7 mouse cellular contexts compared by ENCODE assay signal in genomic region chr4:132076480-132077405, GRCm38 (mm10). TPM values are rescaled to one million over a fixed set of nuclear protein-coding genes. Genes with fewer than 3 reads are reported as not detected.
DNase-seq lines count a peak whose midpoint lies in the region; ATAC-seq and TF ChIP-seq lines count a peak whose summit lies in the region.

No protein-coding gene starts in this region.

- ATAC-seq in erythroid progenitor cell, adult 5-6 weeks (replicated peaks; ENCODE audit: low FRiP score, poor library complexity, severe bottlenecking), result peak; percentile 60

- no peak for TF ChIP-seq CTCF in thymus, adult 2 months (IDR thresholded peaks at IDR 0.05; ENCODE audit: borderline replicate concordance, control insufficient read depth, extremely low read depth, insufficient read depth, low read length, poor library complexity)

- no peak overlapping the region for H3K4me3 ChIP-seq in thymus, adult 2 months (ENCODE audit: control insufficient read depth, insufficient read depth, low read length)

- no peak overlapping the region for H3K27ac ChIP-seq in thymus, adult 2 months (ENCODE audit: control insufficient read depth, insufficient read depth, low read length)

- no peaks in the 10 kb centered on the region for H3K36me3 ChIP-seq in thymus, adult 2 months (ENCODE audit: control insufficient read depth, insufficient read depth, low read length)

- 37% methylated on average over 20 of the region's 20 CpGs for WGBS in thymus, adult 2 months

- TF ChIP-seq POLR2A in thymus, adult 2 months (IDR thresholded peaks at IDR 0.05; ENCODE audit: control insufficient read depth, extremely low read depth, insufficient read depth, low read length, poor library complexity), result no peak

- DNase-seq in thymus, adult 2 months, result peak; percentile 21
- DNase-seq in thymus, postnatal 0 days (ENCODE audit: low spot score), result no peak
- DNase-seq in adrenal gland, postnatal 36 days, result peak; percentile 73 to 74
- peak; percentile 75 for DNase-seq in kidney, adult 11 months
- peak; percentile 78 to 83 for DNase-seq in lung, adult 18-20 months
- peak; percentile 89 to 90 for DNase-seq in spleen, postnatal 4 days (ENCODE audit: low spot score in 2 of 2)

- no peaks in the 10 kb centered on the region for H3K27me3 ChIP-seq in thymus, adult 2 months (ENCODE audit: control insufficient read depth, insufficient read depth, low read length)

- peaks cover 15% of the 10 kb centered on the region for H3K4me1 ChIP-seq in thymus, adult 2 months (replicated peaks; ENCODE audit: control insufficient read depth, insufficient read depth, low read length)

RNA-seq across cellular contexts. Expression of gene Epb41, which starts 1.6 kb away (rescaled TPM):
- polyA plus RNA-seq in thymus, adult 2 months (2012; rRNA removed), result 103 and 119 TPM in 2 replicates
- polyA plus RNA-seq in thymus, postnatal 0 days (2015; fragmentation: Nextera tagmentation; extraction: Ambion mirVana), result 47.5 and 52.0 TPM in 2 replicates
- 10 to 100 TPM; 45.8 to 63.6 TPM for total RNA-seq in adrenal gland, postnatal 36 days (2021)
- 679 and 755 TPM in 2 replicates for total RNA-seq in erythroid progenitor cell, adult 5-6 weeks (2015; ENCODE audit: low replicate concordance)
- total RNA-seq in erythroid progenitor cell, adult 5-6 weeks (2017; ENCODE audit: low replicate concordance), result 876 and 895 TPM in 2 replicates

RNA-seq across cellular contexts. Expression of gene Gm10300, which starts 2.2 kb away (rescaled TPM):
- polyA plus RNA-seq in thymus, adult 2 months (2012; rRNA removed), result 0.07 and 0.10 TPM in 2 replicates
- polyA plus RNA-seq in thymus, postnatal 0 days (2015; fragmentation: Nextera tagmentation; extraction: Ambion mirVana), result 0.05 and 0.08 TPM in 2 replicates
- total RNA-seq in adrenal gland, postnatal 36 days (2021), result under 1 TPM in 1 of 2 experiments, not detected in 1; 0.36 TPM
- total RNA-seq in erythroid progenitor cell, adult 5-6 weeks (2015; ENCODE audit: low replicate concordance), result not detected in 2 replicates
- total RNA-seq in erythroid progenitor cell, adult 5-6 weeks (2017; ENCODE audit: low replicate concordance), result 0.64 and 1.4 TPM in 2 replicates

Comparison
In these comparisons a context has a peak if more than half of its experiments do, and no peak if none do; other contexts are left out.
1. RNA of gene Epb41, which starts 1.6 kb away (total RNA-seq): 679 to 895 TPM in erythroid progenitor cell, adult 5-6 weeks; 45.8 to 63.6 TPM in adrenal gland, postnatal 36 days; every median in the first group is over 10 times any median in the second.